Mouse (Mus musculus) T-helper 1 cell (primary cell): Measurements from ENCODE around the gene Susd5.

Experiments used
- in situ Hi-C: fragments of 300-600 bp; cut with MboI, MseI; formaldehyde crosslinking; loops from one replicate; pipeline ENCODE4 v1.15.1; 2025; ENCODE audit warnings: high pct_unique_total_duplicates

The Susd5 gene

GRCm38 (mm10) chr9:114057090-114057796 is at the start of gene Susd5:
TSS of gene Susd5 (plus strand) at chr9:114057140.
- in situ Hi-C loops, result no loop called here

DNA sequence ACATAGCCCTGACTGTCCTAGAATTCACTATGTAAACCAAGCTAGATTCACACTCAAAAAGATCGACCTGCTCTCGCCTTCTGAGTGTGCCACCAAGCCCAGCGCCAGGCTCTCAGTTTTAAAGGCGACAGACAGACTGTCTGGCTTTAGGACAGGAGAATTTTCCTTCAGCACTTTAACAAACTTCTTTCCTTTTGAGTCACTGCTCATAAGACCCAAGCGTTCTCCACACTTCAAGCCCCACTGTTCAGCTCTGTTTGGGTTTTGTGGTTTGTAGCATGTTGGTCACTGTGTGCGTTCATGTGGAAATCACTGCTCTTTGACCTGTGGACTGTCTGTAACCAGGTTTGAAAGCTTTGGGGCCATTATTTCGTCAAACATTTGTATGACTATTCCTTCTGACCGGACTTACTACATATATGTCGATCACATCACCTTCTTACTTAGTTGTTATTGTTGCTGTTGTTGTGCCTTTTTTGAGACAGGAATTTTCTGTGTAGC is 49.0 kb upstream of the Susd5 start:
- in situ Hi-C loops, result loop anchor here (5.0 kb wide), 1 partner anchor 611 kb away; no protein-coding TSS in a partner anchor

GRCm38 (mm10) chr9:114009526-114009925 is 47.4 kb upstream of the Susd5 start:
- in situ Hi-C loops, result loop anchor here (5.0 kb wide), 1 partner anchor 612 kb away; no protein-coding TSS in a partner anchor

DNA sequence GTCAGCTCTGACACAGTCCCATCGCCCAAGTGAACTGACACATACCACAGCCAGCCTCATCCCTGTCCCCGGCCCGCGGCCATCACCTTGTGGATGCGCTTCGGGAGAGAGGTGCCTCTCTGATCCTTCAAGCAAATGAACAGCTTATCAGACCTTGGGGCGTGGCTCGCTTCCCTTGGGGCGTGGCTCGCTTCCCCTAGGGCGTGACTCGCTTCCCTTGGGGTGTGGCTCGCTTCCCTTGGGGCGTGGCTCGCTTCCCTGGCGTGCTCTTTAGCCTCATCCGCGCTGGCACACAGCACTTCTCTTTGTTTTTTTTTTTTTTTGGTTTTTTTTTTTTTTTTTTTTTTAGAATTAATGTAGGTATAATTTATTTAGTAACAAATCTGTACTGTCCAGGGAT is 45.7 kb upstream of the Susd5 start:
- in situ Hi-C loops, result no loop called here

DNA sequence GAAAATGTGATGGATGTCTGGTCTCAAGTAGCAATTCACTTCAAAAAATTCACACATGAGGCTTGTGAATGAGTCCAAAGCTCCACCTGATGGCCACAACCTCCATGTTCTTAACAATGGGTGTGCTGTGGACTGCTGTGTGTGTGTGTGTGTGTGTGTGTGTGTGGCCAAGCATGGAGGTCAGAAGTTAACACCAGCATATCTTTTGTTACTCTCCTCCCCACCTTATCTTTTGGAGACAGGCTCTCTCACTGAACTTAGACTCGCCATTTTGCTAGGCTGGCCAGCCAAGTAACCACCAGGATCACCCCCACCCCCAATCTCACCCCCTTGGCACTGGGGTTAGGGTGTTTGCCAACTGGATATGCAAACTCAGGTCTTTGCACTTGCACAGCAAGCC is 42.9 kb upstream of the Susd5 start:
- in situ Hi-C loops, result no loop called here

DNA sequence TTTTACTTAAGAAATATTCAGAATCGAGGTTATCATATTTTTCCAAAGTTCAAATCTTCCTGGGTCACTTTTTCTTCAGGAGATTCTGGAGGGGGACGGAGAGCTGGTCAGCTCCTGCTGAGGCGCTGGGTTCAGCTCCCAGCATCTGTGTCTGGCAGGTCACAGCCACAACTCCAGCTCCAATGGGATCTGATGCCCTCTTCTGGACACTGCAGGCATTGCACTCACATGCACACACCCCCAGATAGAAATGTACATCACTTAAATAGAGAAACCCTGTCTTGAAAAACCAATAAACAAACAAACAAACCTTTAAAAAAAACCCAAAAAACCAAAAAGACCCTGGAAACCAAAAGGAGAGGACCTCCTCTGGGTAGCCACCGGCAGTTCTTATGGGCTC is 41.2 kb upstream of the Susd5 start:
- in situ Hi-C loops, result no loop called here

- in situ Hi-C loops, result no loop called here
These were observed 40.5 kb upstream of the Susd5 start for GRCm38 (mm10) chr9:114016402-114016801.

DNA sequence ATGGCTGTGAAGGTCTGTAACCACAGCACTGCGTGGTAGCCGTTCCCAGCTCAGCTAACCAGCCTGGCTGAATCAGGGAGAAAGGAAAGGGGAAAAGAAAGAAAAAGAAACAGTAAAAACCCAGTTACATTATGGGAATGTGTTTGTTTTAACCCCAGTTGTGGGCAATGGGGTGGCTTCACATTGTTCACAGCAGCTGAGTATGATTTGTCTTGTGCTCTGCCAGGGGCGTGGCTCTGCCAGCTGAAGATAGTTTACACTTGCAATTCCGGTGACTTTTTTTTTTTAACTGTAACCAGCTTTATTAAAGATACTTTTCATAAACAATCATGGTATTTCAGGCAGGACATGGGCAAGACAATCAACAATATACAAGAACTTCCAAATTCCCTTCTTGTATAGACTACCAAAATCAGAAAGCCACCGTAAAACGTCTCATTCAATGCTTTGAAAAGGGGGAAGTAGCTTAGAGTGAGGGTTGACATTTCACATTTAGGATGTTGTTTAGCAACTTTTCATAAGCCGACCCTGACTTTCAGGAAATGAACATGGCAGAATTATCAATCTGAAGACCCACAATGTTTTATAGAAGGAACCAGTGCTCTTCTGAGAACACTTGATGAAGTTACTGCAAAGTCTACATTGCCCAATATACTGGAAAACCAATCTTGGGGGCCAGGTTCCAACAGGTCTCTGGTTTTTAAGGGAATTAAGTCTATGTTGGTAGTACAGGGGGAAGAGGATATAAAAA is 37.8 kb upstream of the Susd5 start:
- in situ Hi-C loops, result no loop called here

- in situ Hi-C loops, result no loop called here
These were observed 34.8 kb upstream of the Susd5 start for GRCm38 (mm10) chr9:114022141-114022540.

- in situ Hi-C loops, result no loop called here
These were observed 31.8 kb upstream of the Susd5 start for GRCm38 (mm10) chr9:114025182-114025581.

- in situ Hi-C loops, result no loop called here
These were observed 31.1 kb upstream of the Susd5 start for GRCm38 (mm10) chr9:114025846-114026245.

GRCm38 (mm10) chr9:114026261-114026934 is 30.5 kb upstream of the Susd5 start:
- in situ Hi-C loops, result no loop called here

- in situ Hi-C loops, result no loop called here
These were observed 16.0 kb upstream of the Susd5 start for GRCm38 (mm10) chr9:114040945-114041344.

- in situ Hi-C loops, result no loop called here
These were observed 14.4 kb upstream of the Susd5 start for GRCm38 (mm10) chr9:114042490-114042889.

- in situ Hi-C loops, result no loop called here
These were observed 12.5 kb upstream of the Susd5 start for GRCm38 (mm10) chr9:114044446-114044845.

DNA sequence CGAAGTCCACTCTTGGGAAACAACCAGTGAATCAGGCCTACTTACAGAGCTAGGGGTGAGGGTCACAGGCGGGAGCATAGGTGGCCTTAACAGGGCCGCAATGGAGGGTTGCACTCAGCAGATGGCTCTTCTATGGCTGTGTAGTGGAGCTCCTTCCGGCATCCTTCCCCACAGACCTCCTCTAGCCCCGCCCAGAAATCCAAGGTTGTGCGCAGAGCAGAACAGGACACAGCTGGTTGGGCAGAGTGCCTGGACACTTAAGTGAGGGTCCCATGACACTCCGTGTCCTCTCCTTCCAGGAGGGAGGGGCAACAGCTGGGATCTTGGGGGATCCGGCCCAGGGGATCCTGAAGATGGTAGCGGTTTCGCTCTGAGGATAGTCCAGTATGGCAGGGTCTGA is 10.9 kb upstream of the Susd5 start, which contains the start of gene Fbxl2:
Fbxl2 (minus strand) TSS at position 164 of the 400 bp plus-strand sequence.
- in situ Hi-C loops, result no loop called here

DNA sequence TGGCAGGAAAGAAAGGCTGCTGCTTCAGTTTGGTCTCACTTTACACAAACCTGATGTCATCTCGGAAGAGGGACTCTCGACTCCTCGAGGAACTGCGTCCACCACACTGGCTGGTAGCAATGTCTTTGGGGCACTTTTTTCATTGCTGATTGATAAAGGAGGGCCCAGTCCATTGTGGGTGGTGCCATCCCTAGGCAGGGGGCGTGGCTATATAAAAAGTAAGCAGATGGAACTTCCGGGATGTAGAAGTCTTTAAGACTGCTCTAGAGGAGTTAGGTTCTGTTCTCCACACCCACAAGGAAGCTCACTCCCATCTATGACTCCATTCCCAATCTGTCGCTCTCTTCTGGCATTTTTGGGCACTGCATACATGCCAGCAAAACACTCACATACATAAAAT is 10.3 kb upstream of the Susd5 start:
- in situ Hi-C loops, result no loop called here

DNA sequence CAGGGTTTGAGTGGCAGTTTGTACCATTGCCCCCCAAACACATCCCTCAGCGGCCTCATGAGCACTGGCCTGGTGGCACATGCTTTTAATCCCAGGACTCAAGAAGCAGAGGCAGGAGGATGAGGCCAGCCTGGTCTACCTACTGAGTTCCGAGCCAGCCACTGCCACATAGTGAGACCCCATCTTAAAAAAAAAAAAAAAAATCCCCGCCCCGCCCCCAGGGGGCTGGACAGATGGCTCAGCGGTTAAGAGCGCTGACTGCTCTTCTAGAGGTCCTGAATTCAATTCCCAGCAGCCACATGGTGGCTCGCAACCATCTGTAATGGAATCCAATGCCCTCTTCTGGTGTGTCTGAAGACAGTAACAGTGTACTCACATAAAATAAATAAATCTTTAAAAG is 6.8 kb upstream of the Susd5 start:
- in situ Hi-C loops, result no loop called here

DNA sequence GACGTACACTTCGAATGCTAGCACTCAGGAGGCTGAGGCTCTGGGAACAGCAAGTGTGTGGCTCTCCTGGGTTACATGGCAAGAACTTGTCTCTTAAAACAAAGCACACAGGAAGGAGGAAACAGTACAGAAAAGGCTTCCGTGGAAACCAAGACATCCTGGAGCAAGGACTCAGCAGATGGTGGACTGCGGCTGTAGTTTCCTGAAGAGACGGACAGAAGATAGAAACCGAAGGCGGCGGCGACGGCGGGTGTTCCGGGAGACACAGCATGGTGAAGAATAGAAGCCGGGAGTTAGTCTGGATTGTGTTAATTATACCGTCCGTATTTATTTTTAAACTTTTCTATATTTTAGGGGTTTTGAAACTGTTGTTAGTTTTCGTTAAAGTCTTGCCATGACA is 6.2 kb upstream of the Susd5 start:
- in situ Hi-C loops, result no loop called here

DNA sequence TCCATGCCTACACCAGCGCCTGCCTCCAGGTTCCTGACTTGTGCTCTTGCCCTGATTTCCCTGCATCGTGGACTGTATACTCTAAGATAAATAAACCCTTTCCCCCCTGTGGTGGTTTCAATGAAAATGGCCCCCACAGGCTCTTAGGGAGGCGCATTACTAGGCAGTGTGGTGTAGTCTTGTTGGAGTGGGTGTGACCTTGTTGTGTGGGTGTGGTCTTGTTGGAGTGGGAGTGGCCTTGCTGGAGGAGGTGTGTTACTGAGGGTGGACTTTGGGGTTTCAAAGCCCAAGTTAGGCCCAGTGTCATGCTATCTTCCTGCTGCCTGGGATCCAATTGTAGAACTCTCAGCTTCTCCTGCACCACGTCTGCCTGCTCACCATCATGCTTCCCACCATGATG is 4.9 kb upstream of the Susd5 start:
- in situ Hi-C loops, result no loop called here

DNA sequence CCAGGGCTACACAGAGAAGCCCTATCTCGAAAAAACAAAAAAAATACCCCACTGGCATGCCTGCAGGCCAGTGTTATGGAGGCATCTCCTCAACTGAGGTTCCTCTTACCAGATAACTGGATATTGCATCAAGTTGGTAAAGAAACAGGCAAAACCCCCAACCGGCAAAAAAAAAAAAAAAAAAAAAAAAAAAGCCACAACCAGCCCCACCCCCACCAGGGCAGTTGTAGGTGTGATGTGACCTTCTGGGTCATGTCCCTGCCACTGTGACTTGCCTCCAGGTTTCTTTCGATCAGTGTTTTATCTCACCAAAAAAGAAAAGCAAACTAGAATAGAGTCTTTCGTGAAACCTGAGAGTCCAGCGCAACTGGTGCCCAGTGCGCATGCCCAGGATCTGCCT is 4.1 kb upstream of the Susd5 start:
- in situ Hi-C loops, result no loop called here

- in situ Hi-C loops, result no loop called here
These were observed 11.6 kb downstream of the Susd5 start for GRCm38 (mm10) chr9:114068494-114069053.
